Mouse (Mus musculus) spleen, postnatal 10 days (tissue): ENCODE data around the gene Srcap.

Experiments used
- DNase-seq, 2 experiments: peaks; one replicate each; pipeline ENCODE4 v3.0.0; 2021 to 2022; ENCODE audit warnings: low spot score in 2 of 2

Srcap gene

DNA sequence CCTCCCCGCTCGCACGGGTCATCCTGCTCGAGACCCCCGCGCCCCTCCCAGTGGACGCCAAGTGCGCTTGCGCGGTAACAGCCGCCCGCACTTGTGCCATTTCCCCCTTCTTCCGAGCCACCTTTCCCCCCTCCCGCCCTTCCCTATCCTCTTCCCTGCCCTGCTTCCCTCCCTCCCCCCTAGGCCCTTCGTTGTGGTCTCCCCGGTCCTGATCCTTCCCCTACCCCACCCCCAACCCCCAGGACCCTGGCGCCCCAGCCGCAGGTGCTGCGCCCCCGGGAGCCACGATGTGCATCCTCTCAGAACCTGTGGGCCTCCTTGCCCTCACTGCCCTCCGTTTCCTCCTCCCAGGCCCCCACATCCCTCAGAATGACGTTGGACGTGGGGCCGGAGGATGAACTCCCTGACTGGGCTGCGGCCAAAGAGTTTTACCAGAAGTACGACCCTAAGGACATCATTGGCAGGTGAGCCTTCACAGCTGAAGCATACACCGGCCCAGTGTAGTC lies 61.8 kb downstream of the Srcap start:
- peak; percentile 47 to 52 for DNase-seq

DNA sequence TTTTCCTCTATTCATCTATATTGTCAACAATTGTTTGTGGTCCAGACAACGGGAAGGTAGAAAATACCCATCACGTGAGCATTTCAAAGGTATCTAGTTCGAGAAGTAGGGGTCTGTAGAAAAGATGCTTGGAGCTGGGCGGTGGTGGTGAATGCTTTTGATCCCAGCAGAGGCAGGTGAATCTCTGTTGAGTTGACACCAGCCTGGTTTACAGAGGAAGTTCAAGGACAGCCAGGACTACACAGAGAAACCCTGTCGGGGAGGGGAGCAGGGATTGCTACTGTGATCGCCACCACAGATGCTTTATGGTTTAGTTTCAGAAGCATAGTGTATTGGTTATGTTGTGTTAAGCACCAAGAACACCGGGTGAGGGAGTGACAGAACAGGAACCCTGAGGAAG lies 62.3 kb downstream of the Srcap start:
- no peak for DNase-seq

DNA sequence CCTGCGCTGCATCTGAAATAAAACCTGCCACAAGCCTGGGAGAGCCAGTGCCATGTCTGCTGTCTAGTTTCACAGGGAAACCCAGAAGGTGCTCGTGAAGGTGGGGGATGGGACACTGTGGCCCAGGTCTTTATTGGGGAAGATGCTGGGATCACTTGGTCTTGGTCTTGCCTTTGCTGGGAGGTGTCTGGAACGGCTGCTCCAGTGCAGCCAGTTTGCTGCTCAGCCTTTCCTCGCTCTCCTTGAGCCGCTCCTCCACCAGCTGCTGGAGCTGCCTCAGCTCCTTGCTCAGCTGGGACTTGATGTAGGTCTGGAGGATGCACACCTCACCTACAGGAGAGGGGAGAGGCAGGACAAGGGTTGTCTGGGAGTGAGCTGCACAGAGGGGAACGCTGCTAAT lies 71.5 kb downstream of the Srcap start:
- DNase-seq = no peak

DNA sequence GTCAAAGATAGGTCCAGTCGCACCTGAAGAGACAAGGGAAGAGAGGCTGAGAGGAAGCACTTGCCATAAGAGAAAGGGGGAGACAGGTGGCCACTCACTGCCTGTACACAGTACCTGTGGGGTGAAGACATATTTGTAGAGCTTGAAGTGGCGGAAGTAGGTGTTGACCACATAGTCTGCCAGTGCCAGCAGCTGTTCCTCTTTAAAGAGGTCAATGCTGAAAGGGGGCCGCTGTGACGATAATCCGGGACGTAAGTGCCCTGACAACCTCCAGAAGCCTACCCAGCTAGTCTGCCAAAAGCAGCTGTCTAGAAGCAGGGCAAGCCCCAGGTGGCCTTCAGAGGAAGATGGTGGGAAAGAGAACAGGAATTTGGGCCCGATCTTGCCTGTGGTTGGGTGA lies 73.2 kb downstream of the Srcap start:
- no peak for DNase-seq

DNA sequence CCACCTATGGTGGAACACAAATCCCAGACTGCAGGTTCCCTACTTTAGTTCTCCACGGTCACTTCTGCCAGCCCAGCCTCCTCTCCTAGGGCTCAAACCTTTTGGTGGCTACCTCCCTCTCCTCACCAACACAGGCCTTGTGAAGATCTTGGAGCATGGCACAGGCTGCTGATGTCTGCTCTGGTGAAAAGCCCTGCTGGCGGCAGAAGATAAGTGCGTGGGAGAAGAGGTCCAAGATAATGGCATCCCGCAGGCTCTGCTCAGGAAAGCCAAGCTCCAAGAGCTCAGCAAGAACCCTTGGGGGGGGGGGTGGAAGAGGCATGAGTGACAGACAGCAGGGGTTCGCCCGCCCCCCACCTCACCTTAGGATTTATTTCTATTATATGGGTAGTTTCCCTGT lies 74.4 kb downstream of the Srcap start:
- DNase-seq = peak; percentile 39 to 71

DNA sequence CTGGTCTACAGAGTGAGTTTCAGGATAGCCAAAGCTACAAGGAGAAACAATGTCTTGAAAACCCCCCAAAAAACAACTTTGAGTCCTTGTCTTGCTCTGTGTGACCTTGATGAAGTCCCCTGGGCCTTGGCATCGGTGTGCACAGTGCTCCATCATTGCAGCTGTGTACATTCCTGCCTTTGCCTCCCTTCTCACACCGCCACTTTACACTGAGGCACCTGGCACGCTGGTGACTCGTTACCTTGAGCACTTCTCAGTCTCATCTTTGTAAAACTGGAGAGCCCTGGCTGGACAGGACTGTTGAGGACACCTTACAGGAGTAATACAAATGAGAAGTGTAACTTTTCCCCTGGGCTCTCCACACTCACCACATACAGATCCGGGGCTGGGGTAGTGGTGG lies 75.4 kb downstream of the Srcap start:
- DNase-seq = peak in 1 of 2 experiments; percentile 35

DNA sequence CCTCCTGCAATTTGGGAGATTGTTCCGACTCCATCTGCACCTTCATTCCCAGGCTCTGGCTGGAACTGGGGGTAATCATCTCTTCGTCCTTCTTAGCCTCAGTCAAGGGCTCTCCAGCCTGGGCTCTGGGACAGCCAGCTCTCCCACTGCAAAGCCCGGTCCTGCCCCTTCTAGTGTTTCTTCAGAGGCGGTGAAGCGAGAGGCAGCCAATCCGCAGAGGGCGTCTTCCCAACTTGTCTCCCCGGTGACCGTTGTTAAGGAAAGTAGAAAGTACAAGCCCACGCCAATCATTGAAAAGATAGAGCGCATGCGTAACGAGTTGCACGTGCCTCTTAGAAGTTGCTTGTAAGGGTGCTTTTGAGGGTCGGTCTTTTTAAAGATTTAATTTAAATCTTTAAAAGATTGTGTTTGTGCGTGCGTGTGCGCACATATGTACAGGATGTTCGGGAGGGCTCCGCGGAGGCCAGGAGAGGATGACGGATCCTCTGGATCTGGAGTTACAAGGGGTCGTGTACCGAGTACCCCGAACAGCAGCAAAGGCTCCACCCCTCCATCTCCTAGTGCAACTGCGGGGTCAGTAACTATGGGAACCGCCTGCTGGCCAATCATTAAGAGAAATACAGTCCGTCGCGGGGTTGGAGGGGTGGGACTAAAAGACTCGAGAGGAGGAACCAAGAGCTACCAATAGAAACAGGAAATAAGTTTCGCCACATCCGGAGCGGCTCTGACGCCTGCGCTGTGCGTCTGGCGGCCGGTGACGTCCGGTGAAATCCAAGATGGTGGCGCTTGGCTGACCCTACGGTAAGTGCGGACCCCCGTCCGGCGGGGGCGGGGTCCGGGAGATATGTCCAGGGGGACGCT lies 76.5 kb downstream of the Srcap start, which contains the start of the genes Ccdc189 and Rnf40:
Ccdc189 (minus strand) TSS at position 585 of the 861 bp plus-strand sequence.
Rnf40 (plus strand) TSS at position 757 of the 861 bp plus-strand sequence.
- peak; percentile 78 to 92 for DNase-seq

DNA sequence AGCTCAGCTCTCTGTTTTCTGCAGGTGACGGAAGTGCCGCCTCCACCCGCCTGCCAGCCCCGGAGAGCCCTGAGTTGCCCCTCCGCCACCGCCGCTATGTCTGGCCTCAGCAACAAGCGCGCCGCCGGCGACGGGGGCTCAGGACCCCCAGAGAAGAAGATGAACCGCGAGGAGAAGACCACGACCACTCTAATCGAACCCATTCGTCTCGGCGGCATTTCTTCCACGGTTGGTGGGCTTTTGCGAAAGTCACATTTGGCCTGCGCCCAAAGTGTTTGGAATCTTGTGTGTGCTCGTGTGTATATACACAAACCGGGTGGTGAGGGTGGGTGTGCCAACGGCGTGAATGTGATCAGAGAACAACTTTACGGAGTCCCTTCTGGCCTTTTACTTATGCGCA lies 77.1 kb downstream of the Srcap start:
- DNase-seq = peak in 1 of 2 experiments; percentile 78

DNA sequence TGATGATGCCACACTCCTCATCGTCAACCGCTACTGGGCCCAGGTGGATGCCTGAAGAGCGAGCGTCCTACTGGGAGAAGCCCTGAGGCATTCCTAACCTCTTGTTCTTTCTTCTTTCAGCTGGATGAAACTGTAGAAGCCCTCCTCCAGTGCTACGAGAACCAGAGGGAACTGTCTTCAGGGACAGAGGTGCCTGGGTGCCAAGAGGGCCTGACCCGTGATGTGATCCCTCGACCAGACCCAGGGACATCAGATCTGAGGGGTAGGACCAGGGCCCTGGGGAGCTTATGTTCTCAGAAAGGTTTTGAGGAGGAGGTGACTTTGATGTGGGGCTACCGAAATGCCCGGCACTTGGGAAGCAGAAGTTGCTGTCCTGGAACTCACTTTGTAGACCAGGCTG lies 77.9 kb downstream of the Srcap start:
- DNase-seq = no peak

DNA sequence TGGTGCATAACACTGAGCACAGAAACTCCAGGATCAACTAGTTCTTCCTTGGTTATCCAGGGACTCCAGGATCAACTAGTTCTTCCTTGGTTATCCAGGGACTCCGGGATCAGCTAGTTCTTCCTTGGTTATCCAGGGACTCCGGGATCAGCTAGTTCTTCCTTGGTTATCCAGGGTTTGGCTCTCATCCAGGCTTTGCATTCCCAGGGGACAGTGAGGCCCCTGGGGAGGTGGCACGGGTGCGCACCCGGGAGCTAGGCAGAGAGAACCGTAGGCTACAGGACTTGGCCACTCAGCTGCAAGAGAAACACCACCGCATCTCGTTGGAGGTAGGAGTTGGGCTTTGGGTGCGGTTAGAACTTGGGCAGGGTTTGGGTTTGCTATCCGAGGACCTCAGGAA lies 79.3 kb downstream of the Srcap start:
- DNase-seq = no peak

DNA sequence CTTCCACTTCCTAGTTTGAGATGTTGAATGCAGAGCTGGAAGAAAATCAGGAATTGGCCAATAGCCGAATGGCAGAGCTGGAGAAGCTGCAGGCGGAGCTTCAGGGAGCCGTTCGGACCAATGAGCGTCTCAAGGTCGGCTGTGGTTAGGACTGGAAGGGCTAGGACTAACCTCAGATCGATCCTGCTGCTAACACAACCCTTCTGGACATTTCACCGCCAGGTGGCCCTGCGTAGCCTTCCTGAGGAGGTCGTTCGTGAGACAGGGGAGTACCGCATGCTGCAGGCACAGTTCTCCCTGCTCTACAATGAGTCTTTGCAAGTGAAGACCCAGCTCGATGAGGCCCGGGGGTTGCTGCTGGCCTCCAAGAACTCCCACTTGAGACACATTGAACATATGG lies 80.8 kb downstream of the Srcap start:
- no peak for DNase-seq

DNA sequence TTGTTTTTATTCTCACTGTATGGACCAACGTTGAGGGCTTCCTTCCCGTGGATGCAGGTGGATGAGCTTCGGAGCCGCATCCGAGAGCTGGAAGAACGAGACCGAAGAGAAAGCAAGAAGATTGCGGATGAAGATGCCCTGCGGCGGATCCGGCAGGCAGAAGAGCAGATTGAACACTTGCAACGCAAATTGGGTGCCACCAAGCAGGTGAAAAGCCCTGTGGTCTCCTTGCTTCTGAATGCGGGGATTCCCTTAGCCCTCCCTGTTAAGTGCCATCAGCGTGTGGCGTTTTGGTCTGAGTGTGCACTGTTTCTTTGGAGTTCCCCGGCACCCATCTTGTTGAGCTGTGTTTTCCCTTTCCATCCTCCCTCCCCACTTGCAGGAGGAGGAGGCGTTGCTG lies 85.0 kb downstream of the Srcap start:
- DNase-seq = no peak

DNA sequence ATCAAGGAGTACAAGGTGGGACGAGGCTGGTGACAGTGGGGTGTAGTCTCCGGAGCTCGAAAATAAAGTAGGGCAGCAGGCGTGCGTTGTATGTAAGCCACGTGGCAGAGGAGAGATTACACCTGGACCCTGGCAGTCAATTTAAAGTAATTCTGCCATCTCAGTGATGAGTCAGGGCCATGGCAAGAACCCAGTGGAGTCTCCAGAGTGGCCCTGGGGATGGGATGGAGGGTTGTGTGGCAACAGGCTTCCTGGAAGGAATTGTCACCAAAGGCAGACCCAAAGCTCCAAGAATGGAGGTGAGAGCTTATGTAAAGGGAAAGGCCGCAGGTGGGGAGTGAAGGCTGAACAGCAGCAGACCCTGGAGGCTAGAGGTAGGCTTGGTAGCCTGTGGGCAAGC lies 88.8 kb downstream of the Srcap start:
- DNase-seq = no peak

DNA sequence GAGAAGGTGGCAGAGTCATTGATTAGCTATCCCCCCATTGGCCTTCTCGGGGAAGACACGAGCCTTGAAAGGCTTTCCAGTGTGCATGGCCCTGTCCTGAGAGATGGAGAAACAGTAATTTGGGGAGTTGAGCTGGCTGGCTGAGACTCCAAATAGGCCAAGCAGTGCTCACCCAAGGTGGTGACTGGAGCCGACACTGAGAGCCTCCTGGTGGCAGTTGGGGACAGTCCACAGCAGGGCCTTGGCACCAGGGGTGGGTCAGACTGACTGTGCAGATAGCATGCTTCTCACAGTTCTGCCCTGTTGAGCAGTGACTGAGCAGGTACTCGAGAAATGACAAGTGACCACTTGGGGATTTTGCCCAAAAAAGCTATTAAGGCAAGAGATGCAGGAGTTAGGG lies 90.0 kb downstream of the Srcap start:
- no peak for DNase-seq

DNA sequence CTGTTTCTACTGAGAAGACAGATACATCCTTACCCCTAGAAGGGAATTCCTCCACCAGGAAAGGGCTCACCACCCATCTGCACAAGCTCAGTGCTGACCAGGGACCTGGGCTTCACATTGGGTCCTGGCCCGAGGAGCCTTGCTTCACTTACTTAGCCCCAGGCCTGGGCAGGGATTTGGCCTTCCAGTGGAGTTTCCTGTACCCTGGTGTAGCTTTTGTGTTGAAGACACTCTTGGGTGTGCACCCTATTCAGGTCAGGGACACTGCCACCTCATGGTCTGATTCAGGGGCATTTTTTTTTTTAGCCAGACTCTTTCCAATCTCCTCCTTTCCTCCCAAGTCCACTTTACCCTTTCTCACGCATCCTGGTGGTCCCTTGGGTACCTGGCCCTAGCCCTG lies 91.1 kb downstream of the Srcap start:
- no peak for DNase-seq

DNA sequence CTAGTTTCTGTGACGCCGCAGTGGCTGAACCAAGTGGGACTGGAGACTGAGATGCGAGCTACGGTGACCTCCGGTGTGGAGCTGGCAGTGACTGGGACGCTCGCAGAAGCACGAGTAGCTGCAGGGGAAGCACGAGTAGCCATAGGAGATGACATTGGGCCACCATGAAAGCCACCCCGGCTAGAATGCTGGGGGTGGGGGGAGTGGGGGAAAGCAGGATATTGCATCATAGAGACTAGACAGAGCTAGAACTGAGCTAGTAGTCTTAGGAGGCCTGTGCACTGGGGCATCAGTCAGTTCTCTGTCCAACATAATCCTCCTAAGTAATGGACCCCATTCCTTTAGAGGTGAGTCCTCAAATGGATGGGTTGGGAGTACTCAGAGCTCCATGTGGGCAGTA lies 92.5 kb downstream of the Srcap start:
- DNase-seq = no peak

DNA sequence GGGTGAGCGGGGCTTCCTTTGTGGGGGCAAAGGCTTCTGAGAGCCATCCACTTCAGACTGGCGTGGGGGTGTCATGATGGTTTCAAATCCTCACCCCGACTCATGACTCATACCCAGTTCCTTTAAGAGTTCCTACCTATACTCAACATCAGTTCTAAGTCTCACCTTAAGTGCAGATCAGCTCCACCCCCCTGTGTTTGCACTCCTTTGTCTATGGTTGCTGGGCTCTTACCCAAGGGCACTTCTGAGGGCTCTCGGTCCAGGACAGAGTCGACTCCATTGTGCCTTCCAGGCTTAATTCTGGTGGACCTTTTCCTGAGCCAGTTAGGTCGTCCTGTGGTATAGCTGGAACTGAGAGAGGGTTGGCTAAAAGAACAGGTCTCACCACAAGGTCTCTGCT lies 95.4 kb downstream of the Srcap start:
- DNase-seq = no peak
